Mouse (Mus musculus) bone marrow, adult 2 months (tissue): ENCODE results near the gene Dysf. TPM values are rescaled to one million over a fixed set of nuclear protein-coding genes. Genes with fewer than 3 reads are reported as not detected.

Source experiments
- H3K27ac ChIP-seq: fragments of 200-500 bp; 2 replicates; pipeline ENCODE4 v1.5.1; 2012; ENCODE audit warnings: low read depth, mild to moderate bottlenecking, control low read depth, inconsistent platforms, low read length; ENCODE audit not compliant: control insufficient read depth, poor library complexity, insufficient read depth
- H3K4me1 ChIP-seq: fragments of 200-500 bp; 2 replicates; pipeline ENCODE4 v1.6.1; 2011; ENCODE audit warnings: low read length; ENCODE audit not compliant: control insufficient read depth, insufficient read depth
- H3K4me3 ChIP-seq: fragments of 200-500 bp; replicated peaks from 2 replicates; pipeline ENCODE3; 2011; ENCODE audit warnings: mild to moderate bottlenecking, low read depth, low read length, control low read depth; ENCODE audit not compliant: control insufficient read depth
- CTCF ChIP-seq: fragments of 200-500 bp; IDR thresholded peaks from 2 replicates; pipeline ENCODE4 v1.5.1; 2011; ENCODE audit warnings: low read length, control low read depth; ENCODE audit not compliant: control insufficient read depth, insufficient read depth
- POLR2A ChIP-seq: fragments of 200-500 bp; IDR thresholded peaks from 2 replicates; pipeline ENCODE4 v1.6.1; 2011; ENCODE audit warnings: low read depth, mild to moderate bottlenecking, control low read depth, low read length, borderline replicate concordance; ENCODE audit not compliant: control insufficient read depth
- WGBS: fragments of 180-500 bp; shearing (Covaris S2); methylation state at CpG from one replicate; pipeline ENCODE4 v1.1.7; 2018; 5-methylcytosine and 5-hydroxymethylcytosine counted together
- polyA plus RNA-seq: library from polyadenylated mRNA; stranded (reverse); fragments of >200 nt; gene quantifications from 2 replicates; pipeline ENCODE4 v1.2.4, GENCODE M21; 2011; ENCODE audit warnings: low replicate concordance; ENCODE audit not compliant: missing spikeins, insufficient read depth, insufficient read length

Gene Dysf
- polyA plus RNA-seq, 1 experiment: 8.9 TPM

DNA sequence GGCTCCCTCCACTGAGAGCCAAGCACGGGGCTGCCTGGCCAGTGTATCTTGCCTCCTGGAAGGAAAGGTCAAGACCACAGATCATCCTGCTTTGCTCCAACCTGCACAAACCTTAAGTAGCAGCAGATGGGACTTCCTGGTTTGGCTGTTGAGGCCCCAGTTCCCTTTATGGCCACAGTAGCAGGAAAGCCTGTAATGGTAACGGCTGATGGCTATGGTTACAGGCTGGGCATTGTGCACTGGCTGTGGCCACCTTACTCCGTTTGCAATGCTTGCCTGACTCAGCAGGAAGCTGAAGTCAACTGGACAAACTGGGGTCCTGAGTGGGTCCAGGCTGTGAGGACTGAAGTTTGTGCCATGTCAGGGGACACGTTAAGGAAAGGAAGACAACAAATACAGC lies 200.2 kb downstream of the Dysf start:
- Histone ChIP-seq H3K4me3 (no peak overlapping the region), H3K4me1 (no peaks in the 10 kb centered on the region; the same call in 1 of the 2 replicates), H3K27ac (no peak overlapping the region)
- TF ChIP-seq CTCF (no peak), POLR2A (no peak)
- 22% methylated on average over 4 of the region's 4 CpGs for WGBS

DNA sequence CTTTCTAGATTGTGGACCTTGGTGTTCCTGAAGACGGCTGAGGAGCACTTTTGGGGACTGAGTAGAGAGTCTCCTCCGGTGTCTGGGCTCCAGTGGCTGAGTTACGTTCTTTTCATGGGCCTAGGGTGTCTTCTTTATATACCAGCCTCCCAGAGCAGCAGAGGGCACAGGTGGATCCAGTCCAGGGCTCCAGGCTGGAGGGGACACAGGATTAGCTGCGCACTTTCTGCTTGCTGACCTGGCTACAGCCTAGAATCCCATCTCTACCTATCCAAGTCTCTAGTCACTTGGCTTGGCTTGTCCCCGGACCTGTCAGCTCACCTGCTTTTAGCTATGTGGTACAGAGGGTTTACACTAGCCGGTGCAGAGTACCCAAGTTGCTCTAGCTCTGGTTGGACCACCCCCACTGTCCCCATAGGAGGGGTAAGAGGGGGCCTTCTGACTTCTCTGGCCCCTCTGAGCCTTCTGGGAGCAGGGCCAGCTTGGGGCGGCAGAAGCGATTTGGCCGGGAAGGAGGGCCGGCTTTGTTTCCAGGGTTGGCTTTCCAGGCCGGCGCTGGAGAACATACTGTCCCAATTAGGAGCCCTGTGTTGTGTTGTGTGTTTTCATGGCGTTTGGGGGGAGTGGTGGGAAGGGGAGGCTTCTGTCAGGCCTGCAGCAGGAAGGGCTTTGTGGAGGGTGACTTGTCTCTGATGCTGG lies 201.5 kb downstream of the Dysf start:
- TF ChIP-seq CTCF (no peak), POLR2A (no peak)
- Histone ChIP-seq H3K4me1 (no peaks in the 10 kb centered on the region; the same call in 1 of the 2 replicates), H3K4me3 (no peak overlapping the region), H3K27ac (no peak overlapping the region)
- 84% methylated on average over 13 of the region's 13 CpGs for WGBS

DNA sequence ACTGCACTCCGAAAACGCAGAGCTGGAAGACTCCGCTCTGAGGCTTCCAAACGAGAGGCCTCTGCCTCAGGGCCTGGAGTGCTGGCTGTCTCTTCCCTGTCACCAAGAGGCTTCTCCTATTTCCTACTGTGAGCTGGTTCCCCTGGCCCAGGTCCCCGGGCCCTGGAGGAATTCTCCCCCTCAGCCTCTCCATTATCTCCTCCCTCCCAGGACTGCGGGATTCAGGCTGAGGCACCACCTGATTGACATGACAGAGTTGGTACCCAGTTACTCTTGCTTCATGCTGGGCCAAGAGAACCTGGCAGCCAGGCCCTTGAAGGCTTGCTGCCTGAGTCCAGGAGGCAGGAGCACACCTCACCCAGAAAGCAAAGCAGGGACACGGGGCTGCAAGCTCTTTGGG lies 203.1 kb downstream of the Dysf start:
- Histone ChIP-seq H3K4me3 (no peak overlapping the region), H3K4me1 (no peaks in the 10 kb centered on the region; the same call in 1 of the 2 replicates), H3K27ac (no peak overlapping the region)
- WGBS: 87% methylated on average over 7 of the region's 7 CpGs
- TF ChIP-seq CTCF (no peak), POLR2A (no peak)

DNA sequence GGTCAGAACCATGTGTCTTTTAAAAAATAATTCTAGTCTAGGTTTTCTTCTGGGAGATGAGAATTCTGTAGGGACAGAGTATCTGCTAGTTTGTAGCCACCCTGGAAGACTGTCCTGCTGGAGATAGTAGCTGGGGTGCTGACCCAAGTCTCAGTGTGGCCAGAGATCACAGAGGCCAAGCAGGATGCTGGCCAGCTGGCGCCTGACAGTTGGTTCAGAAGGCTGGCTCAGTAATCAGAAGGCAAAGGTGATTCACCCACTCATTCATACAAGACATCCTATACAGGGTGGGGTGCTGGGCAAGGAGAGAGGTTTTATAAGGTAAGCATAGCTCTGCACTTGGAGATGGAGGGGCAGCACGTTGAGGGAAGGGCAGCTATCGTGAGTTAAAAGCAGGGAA lies 204.7 kb downstream of the Dysf start:
- Histone ChIP-seq H3K4me3 (no peak overlapping the region), H3K4me1 (no peaks in the 10 kb centered on the region; the same call in 1 of the 2 replicates), H3K27ac (no peak overlapping the region)
- WGBS: 27% methylated on average over 3 of the region's 3 CpGs
- no peak for TF ChIP-seq CTCF
- TF ChIP-seq POLR2A: no peak

DNA sequence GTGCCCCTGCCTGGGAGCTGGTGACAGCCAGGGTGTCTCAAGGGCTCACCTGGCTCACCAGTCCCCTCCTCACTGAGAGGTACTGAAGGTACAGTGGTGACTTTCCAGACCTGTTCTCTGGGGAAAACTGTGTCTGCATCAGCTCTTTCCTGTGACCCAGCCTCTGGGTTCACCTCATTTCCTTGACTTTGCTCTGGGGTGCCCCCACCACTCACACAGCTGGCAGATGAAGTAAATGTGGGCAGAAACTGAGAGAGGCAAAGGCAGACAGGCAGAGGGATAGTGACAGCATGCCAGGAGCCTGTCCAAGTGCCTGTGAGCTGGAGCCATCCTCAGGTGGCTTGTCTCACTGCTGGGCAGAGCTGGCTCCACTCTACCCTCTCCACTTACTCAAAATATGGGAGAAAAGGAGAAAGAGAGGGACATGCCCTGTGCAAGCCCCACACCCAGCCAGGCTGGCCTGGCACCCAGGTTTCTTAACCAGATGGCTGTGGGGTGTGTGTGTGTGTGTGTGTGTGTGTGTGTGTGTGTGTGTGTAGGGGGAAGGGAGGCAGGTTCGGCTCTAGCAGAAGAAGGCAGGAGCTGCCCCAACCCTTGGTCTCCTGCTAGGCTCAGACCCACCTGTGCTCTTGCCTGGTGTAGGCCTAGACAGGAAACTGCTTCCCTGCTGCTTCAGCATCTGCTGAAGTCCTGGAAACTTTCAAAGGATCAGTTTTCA lies 209.0 kb downstream of the Dysf start:
- no peak overlapping the region for H3K4me3 ChIP-seq
- TF ChIP-seq CTCF (no peak), POLR2A (no peak)
- 50% methylated on average over 1 of the region's 1 CpGs for WGBS

DNA sequence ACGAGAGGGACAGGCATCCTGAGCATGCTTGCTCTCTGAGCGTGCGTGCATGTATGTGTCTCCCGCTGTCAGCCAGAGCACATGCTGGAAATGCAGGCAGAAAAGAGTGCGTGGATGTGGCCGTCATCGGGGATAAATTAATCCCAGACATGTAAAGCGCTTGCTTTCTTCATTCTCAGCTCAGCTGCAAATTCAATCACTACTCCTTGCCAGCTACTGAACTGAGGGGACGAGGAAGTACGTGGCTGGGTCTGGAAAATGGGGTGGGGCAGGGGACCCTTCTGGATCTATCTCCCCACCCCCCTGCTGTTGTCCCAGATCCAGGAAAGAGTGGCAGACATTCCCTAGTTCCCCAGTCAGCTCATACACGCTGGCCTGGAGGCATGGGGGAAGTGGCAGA lies 210.7 kb downstream of the Dysf start:
- no peak for TF ChIP-seq POLR2A
- TF ChIP-seq CTCF: no peak
- Histone ChIP-seq H3K27ac (no peak overlapping the region), H3K4me1 (no peaks in the 10 kb centered on the region), H3K4me3 (no peak overlapping the region)
- 84% methylated on average over 11 of the region's 11 CpGs for WGBS

More for the DNA sequence above, 209.0 kb downstream of the Dysf start:
- Histone ChIP-seq H3K4me1 (no peaks in the 10 kb centered on the region), H3K27ac (no peak overlapping the region)

DNA sequence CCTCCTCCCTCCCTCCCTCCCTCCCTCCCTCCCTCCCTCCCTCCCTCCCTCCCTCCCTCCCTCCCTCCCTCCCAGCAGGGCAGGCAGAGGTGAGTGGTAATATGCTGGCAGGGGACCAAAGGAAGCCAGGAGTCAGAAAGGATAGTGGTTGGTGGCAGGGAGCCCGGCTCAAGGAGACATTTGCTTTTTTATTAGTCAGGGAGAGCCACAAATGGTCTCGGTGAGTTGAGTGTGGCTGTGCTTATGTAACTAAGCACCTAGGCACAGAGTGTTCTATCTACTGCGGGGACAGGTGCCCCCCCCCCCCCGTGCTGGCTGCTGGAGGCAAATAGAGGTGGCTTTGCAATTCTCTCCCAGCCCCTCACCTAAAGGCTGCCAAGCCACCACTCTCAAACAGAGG lies 216.5 kb downstream of the Dysf start:
- no peak overlapping the region for H3K27ac ChIP-seq
- H3K4me3 ChIP-seq: no peak overlapping the region
- no peak for TF ChIP-seq POLR2A
- H3K4me1 ChIP-seq: no peaks in the 10 kb centered on the region
- WGBS: 8% methylated on average over 4 of the region's 4 CpGs

DNA sequence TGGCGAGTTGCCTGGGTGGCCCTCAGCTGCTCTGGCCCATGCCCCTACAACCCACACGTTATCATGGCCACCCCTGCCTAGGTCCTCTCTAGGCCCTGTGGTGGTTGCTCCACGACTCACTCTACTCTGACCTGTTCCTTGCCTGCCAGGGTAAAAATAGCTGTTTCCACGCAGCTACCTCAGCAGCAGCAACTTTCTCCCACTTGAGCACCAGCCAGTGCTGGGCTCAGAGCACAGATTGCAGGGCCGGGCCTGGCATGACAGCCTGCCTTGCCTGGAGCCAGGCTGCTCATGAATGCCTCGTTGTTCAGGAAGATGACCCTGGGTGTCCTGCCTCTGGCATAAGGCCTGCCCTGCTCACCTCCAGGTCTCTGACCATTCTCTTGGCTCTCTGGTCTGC lies 217.2 kb downstream of the Dysf start:
- WGBS: 53% methylated on average over 6 of the region's 6 CpGs
- TF ChIP-seq CTCF: no peak
- TF ChIP-seq POLR2A: no peak
- no peaks in the 10 kb centered on the region for H3K4me1 ChIP-seq
- no peak overlapping the region for H3K4me3 ChIP-seq
- H3K27ac ChIP-seq: no peak overlapping the region

DNA sequence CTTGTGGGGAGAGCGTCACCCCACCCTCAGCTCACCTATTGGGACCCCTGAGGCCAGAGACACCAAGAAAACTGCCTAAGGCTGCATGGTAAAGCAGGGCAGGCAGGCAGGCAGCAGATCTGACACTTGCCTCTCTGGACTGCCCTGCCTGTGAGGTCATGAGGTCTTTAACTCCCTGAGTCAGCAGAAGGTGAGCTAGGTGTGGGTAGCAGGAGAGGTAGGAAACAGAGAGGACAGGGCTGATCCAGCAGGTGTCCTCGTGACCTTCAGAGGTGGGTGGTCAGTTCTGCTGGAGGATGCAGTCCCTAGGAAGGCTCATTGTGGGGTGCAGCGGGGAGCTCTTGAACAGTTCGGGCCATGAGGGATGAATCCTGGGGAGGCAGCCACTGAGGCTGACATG lies 219.8 kb downstream of the Dysf start:
- TF ChIP-seq CTCF (no peak), POLR2A (no peak)
- H3K27ac ChIP-seq: no peak overlapping the region
- H3K4me3 ChIP-seq: no peak overlapping the region
- H3K4me1 ChIP-seq: no peaks in the 10 kb centered on the region
- WGBS: 72% methylated on average over 4 of the region's 4 CpGs
